Mouse (Mus musculus) G1E (cell line): ENCODE data around the gene Mllt6. TPM values are rescaled to one million over a fixed set of nuclear protein-coding genes. Genes with fewer than 3 reads are reported as not detected.
A peak's percentile ranks its signal among the peaks of the same experiment; 100 is the strongest.

Experiments
- ATAC-seq: 2 replicates; pipeline ENCODE4 v1.8.0; 2016; ENCODE audit warnings: mild to moderate bottlenecking; ENCODE audit not compliant: insufficient number of reproducible peaks, poor library complexity, low FRiP score, severe bottlenecking; ENCODE audit errors: extremely low read depth
- DNase-seq: peaks from one replicate; pipeline ENCODE4 v3.0.0; 2012; ENCODE audit warnings: low spot score
- H3K27me3 ChIP-seq: 2 replicates; pipeline ENCODE4 v1.6.1; 2012; ENCODE audit warnings: mild to moderate bottlenecking, low read length, inconsistent platforms; ENCODE audit not compliant: insufficient read depth
- H3K36me3 ChIP-seq: replicated peaks from 2 replicates; pipeline ENCODE3; 2012; ENCODE audit warnings: mild to moderate bottlenecking, inconsistent platforms
- H3K4me1 ChIP-seq: 2 replicates; pipeline ENCODE4 v1.6.1; 2012; ENCODE audit warnings: low read depth, low read length, inconsistent platforms, mixed read lengths; ENCODE audit not compliant: insufficient read depth
- H3K4me3 ChIP-seq: 2 replicates; pipeline ENCODE4 v1.5.1; 2012; ENCODE audit warnings: low read depth, mild to moderate bottlenecking, inconsistent platforms, low read length, moderate library complexity, mixed read lengths
- H3K9me3 ChIP-seq: replicated peaks from 2 replicates; pipeline ENCODE4 v1.6.1; 2012; ENCODE audit warnings: inconsistent platforms
- CTCF ChIP-seq: IDR thresholded peaks from 2 replicates; pipeline ENCODE4 v1.5.1; 2012; ENCODE audit warnings: low read depth, low read length, inconsistent platforms, mixed read lengths
- GATA1 ChIP-seq: IDR thresholded peaks from 2 replicates; pipeline ENCODE4 v1.6.1; 2012; ENCODE audit warnings: borderline replicate concordance, low read length, inconsistent platforms, mixed read lengths
- GATA2 ChIP-seq: IDR thresholded peaks from 2 replicates; pipeline ENCODE4 v1.6.1; 2012; ENCODE audit warnings: low read depth, low read length, inconsistent platforms, borderline replicate concordance
- POLR2AphosphoS5 ChIP-seq: IDR thresholded peaks from 2 replicates; pipeline ENCODE4 v1.6.1; 2012; ENCODE audit warnings: low read depth, low read length, inconsistent platforms; ENCODE audit not compliant: insufficient replicate concordance
- TAL1 ChIP-seq: conservative IDR thresholded peaks from 2 replicates; pipeline ENCODE4 v1.6.1; 2012; ENCODE audit warnings: low read depth, low read length, inconsistent platforms, mixed read lengths
- polyA plus RNA-seq: library from polyadenylated mRNA; stranded (reverse); fragments of >175 nt; gene quantifications from 2 replicates; pipeline ENCODE4 v1.2.3, GENCODE M21; 2012
- total RNA-seq, 2 experiments: library from RNA; stranded (forward) in 1 of 2; stranded (reverse) in 1 of 2; fragments of 200-1000 nt in 1 of 2; fragments of >200 nt in 1 of 2; fragmentation: Nextera tagmentation in 1 of 2; gene quantifications; 2 replicates each; pipeline ENCODE4 v1.2.3; 2014 to 2017

Gene Mllt6
- total and polyA plus RNA-seq, 3 experiments = 10.9 to 38.3 (median 16.5) TPM

DNA sequence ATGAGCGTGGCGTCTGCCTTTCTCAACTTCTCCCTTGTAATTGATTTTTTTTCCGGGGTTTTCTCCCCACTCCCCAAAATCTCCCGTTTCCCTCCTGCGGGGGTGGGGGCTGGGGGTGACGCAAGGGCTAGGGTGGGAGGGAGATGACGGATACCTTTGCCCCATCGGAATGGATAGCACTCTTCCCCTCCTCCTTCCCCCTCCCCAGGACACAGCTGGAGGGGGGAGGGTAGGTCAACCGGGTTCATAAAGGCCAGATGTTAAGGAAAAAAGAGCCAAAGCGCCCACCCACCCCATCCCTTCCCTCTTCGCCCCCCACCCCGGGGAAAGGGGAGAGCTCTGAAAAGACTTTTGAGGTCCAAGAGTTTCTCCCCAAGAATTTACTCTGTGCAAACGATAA is 36.8 kb upstream of the Mllt6 start:
- no peak for TF ChIP-seq GATA2
- DNase-seq (no peak), ATAC-seq (no peak)
- Histone ChIP-seq H3K36me3 (peaks cover 34% of the 10 kb centered on the region), H3K27me3 (peaks cover 39% of the 10 kb centered on the region), H3K4me3 (no peak overlapping the region), H3K9me3 (peaks cover 25% of the 10 kb centered on the region), H3K4me1 (peaks cover 36% of the 10 kb centered on the region)

DNA sequence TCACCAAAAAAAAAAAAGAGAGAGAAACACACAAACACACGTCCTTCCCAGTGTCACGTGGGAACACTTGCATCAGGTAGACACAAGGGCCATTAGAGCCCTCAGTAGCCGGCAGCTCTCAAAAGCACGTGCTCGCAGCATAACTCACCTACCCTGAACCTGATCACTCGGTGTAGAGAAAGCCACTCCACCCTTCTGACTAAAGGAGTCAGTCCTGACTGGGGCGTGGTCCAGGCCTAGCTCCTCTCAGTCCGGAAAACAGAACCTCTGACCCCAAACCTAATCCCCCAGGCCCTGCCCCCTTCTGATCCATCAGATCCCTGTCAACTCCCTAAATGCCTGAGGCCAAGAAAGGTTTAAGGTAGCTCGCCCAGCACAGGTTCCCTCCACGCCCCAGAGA is 36.4 kb upstream of the Mllt6 start:
- TF ChIP-seq GATA2 (no peak), TAL1 (no peak), GATA1 (no peak)
- H3K4me3 ChIP-seq = no peak overlapping the region
- peaks cover 37% of the 10 kb centered on the region for H3K4me1 ChIP-seq
- peaks cover 25% of the 10 kb centered on the region for H3K9me3 ChIP-seq
- H3K36me3 ChIP-seq = peaks cover 32% of the 10 kb centered on the region
- no peak for DNase-seq
- no peak for ATAC-seq
- peaks cover 39% of the 10 kb centered on the region for H3K27me3 ChIP-seq

DNA sequence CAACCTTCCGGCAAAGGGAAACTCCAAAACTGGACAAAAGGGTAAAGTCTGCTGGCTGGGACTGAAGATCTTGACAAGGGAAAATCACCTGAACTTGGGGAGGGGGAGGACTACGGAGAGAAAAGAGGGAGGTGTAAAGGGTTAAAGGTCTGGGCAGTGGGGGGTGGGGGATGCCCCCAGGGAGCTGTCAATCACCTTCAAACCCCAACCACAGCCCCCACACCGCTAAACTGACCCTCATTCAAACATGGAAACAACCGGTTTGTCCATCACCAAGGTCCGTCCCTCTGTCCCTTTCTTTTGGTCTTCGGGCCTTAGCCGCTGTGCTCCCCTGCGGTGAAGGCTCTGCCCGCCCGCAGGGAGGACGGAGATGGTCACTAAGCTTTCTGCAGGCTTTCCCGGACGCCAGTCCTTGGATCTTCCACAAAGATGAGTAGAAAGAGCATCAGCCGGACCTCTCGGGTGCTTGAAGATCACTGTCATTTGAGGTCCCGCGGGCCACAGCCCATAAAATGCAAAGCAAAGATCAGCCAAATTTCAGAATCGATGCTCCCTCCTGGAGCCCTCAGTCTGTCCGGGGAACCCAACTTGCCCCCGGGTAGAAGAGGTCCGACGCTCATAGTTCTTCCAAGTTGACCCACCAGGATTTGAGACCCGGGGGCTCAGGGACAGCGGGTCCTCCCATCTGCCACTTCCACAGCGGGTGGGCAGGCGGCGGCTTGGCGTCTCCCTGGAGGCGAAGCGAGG is 35.5 kb upstream of the Mllt6 start:
- no peak for DNase-seq
- H3K4me3 ChIP-seq = no peak overlapping the region; the same call in 1 of the 2 replicates
- peaks cover 23% of the 10 kb centered on the region for H3K36me3 ChIP-seq
- no peak for ATAC-seq
- peaks cover 25% of the 10 kb centered on the region for H3K9me3 ChIP-seq
- peaks cover 41% of the 10 kb centered on the region for H3K4me1 ChIP-seq
- peaks cover 39% of the 10 kb centered on the region for H3K27me3 ChIP-seq
- no peak for TF ChIP-seq CTCF
- TF ChIP-seq GATA1 = no peak
- no peak for TF ChIP-seq GATA2
- TF ChIP-seq POLR2AphosphoS5 = no peak
- no peak for TF ChIP-seq TAL1

DNA sequence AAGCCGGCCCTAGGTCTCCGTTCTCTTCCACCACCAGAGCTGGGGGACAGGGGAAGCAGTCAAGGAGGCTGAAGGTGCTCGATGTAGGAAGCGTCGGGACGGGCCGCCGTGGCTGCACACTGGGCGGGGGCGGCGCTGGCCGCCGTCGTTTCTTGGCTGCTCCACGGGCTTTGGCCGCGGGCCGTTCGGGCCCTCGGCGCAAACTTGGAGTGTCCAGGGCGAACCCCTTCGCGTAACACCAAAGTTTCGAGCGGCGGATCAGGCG is 35.0 kb upstream of the Mllt6 start:
- peaks cover 39% of the 10 kb centered on the region for H3K27me3 ChIP-seq
- no peak for DNase-seq
- no peak overlapping the region; the same call in 1 of the 2 replicates for H3K4me3 ChIP-seq

DNA sequence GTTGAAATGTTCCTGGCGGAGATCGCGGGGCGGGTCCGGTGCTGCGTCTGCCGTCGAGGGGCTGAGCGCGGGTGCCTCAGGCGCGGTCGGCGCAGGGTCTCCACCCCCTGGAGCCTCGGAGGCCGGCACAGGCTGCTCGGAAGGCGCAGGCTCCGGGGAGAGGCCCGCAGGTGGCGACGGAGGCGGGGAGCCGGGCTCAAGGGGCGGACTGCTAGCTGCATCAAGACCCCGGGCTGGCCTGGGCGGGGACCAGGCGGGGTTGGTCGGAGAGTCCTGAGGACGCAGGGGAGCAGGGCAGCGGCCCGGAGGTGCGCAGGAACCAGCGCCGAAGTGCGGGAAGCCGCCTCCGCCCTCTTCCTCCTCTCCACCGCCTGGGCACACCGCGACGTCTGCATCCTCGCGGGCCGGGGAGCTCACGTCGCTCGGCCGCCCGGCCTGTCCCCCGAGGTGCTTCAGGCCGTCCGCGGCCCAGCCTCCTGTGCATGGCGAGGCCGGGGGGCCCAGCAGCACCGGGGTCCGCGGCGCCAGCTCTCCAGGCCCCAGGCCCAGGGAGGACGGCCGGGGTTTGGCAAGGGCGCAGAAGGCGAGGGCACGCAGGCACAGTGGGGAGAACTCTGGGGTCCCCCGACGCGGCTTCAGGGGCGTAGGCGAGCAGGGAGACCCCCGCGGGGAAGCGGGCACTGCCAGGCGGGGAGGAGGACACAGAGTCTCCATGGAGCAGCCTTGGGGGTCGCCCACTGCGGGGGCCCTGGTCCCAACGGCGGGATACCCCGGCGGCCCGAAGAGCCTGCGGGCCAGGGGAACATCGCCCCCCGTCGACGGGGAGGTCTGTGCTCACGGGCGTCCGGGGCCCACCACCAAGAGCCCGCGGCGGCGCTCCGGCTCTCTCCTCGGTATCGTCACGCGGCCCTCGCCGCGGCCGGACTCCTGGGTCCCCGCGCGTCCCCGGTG is 34.4 kb upstream of the Mllt6 start:
- Histone ChIP-seq H3K4me1 (peaks cover 41% of the 10 kb centered on the region), H3K4me3 (peak overlapping the region; percentile 70), H3K36me3 (peaks cover 14% of the 10 kb centered on the region), H3K27me3 (peaks cover 39% of the 10 kb centered on the region), H3K9me3 (peaks cover 25% of the 10 kb centered on the region)
- TF ChIP-seq TAL1 = no peak
- TF ChIP-seq POLR2AphosphoS5 = no peak
- no peak for TF ChIP-seq CTCF
- TF ChIP-seq GATA2 = no peak
- TF ChIP-seq GATA1 = no peak
- DNase-seq = peak; percentile 23
- ATAC-seq = no peak

More for the DNA sequence above, 35.0 kb upstream of the Mllt6 start:
- TF ChIP-seq POLR2AphosphoS5 (no peak), TAL1 (no peak), GATA1 (no peak), CTCF (no peak), GATA2 (no peak)
- H3K36me3 ChIP-seq = peaks cover 19% of the 10 kb centered on the region
- peaks cover 41% of the 10 kb centered on the region for H3K4me1 ChIP-seq
- peaks cover 25% of the 10 kb centered on the region for H3K9me3 ChIP-seq
- ATAC-seq = no peak

DNA sequence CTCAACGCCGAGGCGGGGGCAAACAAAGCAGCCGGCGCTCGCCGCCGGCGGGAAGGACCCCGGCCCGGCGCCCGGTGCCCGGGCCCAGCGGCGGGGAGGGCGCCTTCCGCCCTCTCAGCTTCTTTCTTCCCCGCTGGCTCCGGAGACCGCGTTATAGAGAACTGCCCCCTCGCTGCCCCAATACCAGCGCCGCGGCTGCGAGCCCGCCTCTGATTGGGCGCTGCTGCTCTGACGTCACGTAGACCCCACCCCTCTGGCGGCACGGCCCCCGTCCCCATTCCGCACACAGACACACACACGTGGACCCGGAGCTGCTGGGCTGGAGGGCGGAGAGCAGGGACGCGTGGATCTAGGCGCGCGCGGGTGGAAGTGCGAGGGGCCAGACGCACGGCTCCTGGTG is 33.6 kb upstream of the Mllt6 start, which contains the start of gene Epop:
Epop (minus strand) TSS at position 127 of the 400 bp plus-strand sequence.
- Histone ChIP-seq H3K4me1 (peaks cover 39% of the 10 kb centered on the region), H3K4me3 (peak within 1 kb of the TSS; percentile 70), H3K9me3 (peaks cover 25% of the 10 kb centered on the region), H3K36me3 (peaks cover 11% of the 10 kb centered on the region), H3K27me3 (peaks cover 43% of the 10 kb centered on the region)
- ATAC-seq (peak; percentile 81), DNase-seq (peak; percentile 87)
- TF ChIP-seq GATA2 = no peak
- no peak for TF ChIP-seq POLR2AphosphoS5
- no peak for TF ChIP-seq TAL1
- no peak for TF ChIP-seq CTCF
- TF ChIP-seq GATA1 = no peak
